Mouse (Mus musculus): Measurements from ENCODE around the gene Coro6. TPM values are rescaled to one million over a fixed set of nuclear protein-coding genes. Genes with fewer than 3 reads are reported as not detected.

Gene Coro6
- total RNA-seq, 1 experiment, result 0.80 TPM

DNA sequence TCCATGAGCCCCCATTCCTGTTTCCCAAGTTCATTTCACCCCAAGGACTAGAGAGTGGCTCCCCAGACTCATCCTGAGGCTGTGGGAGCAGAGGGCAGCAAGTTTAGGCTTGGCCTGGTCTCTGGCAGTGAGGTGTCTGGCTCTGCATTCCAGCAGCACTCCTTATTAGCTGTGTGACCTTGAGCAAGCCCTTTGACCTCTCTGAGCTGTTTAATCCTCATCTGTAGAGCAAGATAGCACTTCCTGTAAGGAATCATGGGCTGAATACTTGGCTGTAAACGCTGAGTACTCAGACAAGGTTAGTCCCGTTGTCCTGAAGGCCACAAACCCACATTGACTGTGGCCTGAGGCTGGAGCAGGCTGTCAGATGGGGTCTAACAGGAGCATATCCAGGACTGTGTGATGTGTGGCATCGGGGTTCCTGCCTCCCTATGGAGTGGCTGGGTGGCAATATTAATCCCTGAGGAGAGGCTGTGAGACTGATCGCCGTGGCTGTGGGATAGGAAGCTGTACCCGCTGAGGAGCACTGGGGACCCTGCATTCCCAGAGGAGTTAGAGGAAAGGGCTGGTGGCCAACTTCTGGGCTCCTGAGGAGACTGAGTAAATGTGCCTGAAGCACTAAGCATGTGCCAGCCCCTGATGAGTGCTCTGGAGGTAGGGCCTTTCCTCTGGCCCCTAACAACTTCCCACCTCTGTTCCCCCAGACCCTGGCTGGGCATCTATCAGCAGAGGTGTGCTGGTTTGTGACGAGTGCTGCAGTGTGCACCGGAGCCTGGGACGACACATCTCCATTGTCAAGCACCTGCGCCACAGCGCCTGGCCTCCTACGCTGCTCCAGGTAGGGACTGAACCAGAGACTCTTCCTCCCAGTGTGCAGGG lies 36.3 kb downstream of the Coro6 start:
- TF ChIP-seq ZC3H11A (IDR thresholded peaks at IDR 0.05; ENCODE audit: borderline replicate concordance, low read depth, low read length) (no peak), HCFC1 (IDR thresholded peaks at IDR 0.05; ENCODE audit: borderline replicate concordance, insufficient read depth, low read length) (no peak)
- peaks cover 35% of the 10 kb centered on the region for H3K36me3 ChIP-seq (ENCODE audit: control insufficient read depth, insufficient read depth, low read length, poor library complexity, severe bottlenecking)
- DNase-seq (ENCODE audit: low read depth, low spot score), result no peak
- H3K9ac ChIP-seq (ENCODE audit: insufficient read depth, low read depth, low read length, poor library complexity, severe bottlenecking), result peak overlapping the region; percentile 51; the same call in 1 of the 2 replicates
- no peaks in the 10 kb centered on the region for H3K9me3 ChIP-seq (ENCODE audit: control insufficient read depth, insufficient read depth, low read depth, low read length)
- peak overlapping the region; percentile 6 to 19; a peak in 3 of 4 replicates for H3K4me3 ChIP-seq (ENCODE audit: insufficient read depth in 1 of 2, low read depth in 1 of 2, low read length in 2 of 2, poor library complexity in 1 of 2, severe bottlenecking in 1 of 2)
- H3K27ac ChIP-seq (ENCODE audit: insufficient read depth, low read depth, low read length, poor library complexity, severe bottlenecking), result peak overlapping the region; percentile 82
- in situ Hi-C loops (cut with MboI; ENCODE audit: low sequenced_read_pairs in 2 of 2, unreplicated experiment in 2 of 2), result no loop called here
- H3K4me1 ChIP-seq (ENCODE audit: control insufficient read depth in 2 of 2, insufficient read depth in 2 of 2, low read length in 2 of 2, poor library complexity in 1 of 2), result peaks cover 15 to 51% of the 10 kb centered on the region in 2 experiments

DNA sequence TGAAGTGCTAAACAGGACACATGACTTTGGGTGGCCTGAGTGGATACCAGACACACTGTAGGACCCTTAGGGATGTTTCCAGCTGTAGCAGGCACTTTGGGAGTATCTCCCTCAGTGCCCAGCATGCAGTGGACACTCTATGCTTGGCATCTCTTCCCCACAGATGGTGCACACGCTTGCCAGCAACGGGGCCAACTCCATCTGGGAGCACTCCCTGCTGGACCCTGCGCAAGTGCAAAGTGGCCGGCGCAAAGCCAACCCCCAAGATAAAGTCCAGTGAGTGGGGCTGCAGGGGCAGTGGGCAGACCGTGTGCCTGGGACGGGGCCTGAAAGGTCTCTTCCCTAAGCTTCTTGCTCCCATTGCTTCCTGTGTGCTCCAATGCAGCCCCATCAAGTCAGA lies 37.1 kb downstream of the Coro6 start:
- in situ Hi-C loops (cut with MboI; ENCODE audit: low sequenced_read_pairs in 2 of 2, unreplicated experiment in 2 of 2), result no loop called here
- peaks cover 13 to 55% of the 10 kb centered on the region in 2 experiments for H3K4me1 ChIP-seq (ENCODE audit: control insufficient read depth in 2 of 2, insufficient read depth in 2 of 2, low read length in 2 of 2, poor library complexity in 1 of 2)
- H3K9me3 ChIP-seq (ENCODE audit: control insufficient read depth, insufficient read depth, low read depth, low read length), result no peaks in the 10 kb centered on the region
- no peak for DNase-seq (ENCODE audit: low read depth, low spot score)
- H3K9ac ChIP-seq (ENCODE audit: insufficient read depth, low read depth, low read length, poor library complexity, severe bottlenecking), result no peak overlapping the region
- H3K27ac ChIP-seq (ENCODE audit: insufficient read depth, low read depth, low read length, poor library complexity, severe bottlenecking), result no peak overlapping the region
- peaks cover 42% of the 10 kb centered on the region for H3K36me3 ChIP-seq (ENCODE audit: control insufficient read depth, insufficient read depth, low read length, poor library complexity, severe bottlenecking)
- no peak overlapping the region for H3K4me3 ChIP-seq (ENCODE audit: insufficient read depth in 1 of 2, low read depth in 1 of 2, low read length in 2 of 2, poor library complexity in 1 of 2, severe bottlenecking in 1 of 2)
- TF ChIP-seq CHD2 (IDR thresholded peaks at IDR 0.05; ENCODE audit: low read depth, low read length) (no peak), MAFK (IDR thresholded peaks at IDR 0.05; ENCODE audit: insufficient read depth, low read depth, low read length) (no peak), ZNF384 (IDR thresholded peaks at IDR 0.05; ENCODE audit: low read depth, low read length) (no peak), ZC3H11A (IDR thresholded peaks at IDR 0.05; ENCODE audit: borderline replicate concordance, low read depth, low read length) (no peak), HCFC1 (IDR thresholded peaks at IDR 0.05; ENCODE audit: borderline replicate concordance, insufficient read depth, low read length) (no peak)

DNA sequence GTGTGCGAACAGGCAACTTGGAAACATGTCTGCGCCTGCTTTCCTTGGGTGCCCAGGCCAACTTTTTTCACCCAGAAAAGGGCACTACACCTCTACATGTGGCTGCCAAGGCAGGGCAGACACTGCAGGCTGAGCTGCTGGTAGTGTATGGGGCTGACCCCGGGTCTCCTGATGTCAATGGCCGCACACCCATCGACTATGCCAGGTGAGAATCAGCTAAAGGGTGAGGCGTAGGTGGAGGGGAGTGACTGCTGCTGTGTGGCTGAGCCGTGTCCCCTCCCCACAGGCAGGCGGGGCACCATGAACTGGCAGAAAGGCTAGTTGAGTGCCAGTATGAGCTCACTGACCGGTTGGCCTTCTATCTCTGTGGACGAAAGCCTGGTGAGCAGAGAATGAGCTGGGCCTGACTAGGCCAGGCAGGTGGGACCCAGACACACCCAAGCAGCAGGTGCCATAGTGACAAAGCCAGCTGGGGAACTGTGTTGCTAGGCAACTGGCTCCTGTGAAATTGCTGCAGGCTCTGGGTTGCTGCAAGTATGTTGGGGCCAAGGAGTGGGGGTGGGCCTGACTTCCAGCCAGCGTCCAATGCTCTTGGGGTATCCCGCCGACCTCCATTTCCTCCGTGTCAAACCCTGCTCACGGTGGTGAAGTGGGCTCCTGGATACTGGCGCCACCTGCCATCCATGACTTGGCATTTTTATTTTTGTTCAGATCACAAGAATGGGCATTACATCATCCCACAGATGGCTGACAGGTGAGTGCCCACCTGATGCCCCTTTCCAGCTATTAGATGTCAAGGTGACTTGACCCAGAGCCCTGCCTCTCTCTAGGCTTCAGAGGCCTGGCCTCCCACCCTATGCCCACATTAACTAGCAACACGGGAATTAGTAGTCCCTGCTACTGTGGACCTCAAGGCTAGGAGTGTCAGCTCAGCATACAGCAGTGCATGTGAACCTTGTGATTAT lies 38.4 kb downstream of the Coro6 start:
- TF ChIP-seq ZNF384 (IDR thresholded peaks at IDR 0.05; ENCODE audit: low read depth, low read length), result no peak
- no peak for TF ChIP-seq HCFC1 (IDR thresholded peaks at IDR 0.05; ENCODE audit: borderline replicate concordance, insufficient read depth, low read length)
- TF ChIP-seq CHD2 (IDR thresholded peaks at IDR 0.05; ENCODE audit: low read depth, low read length), result no peak
- TF ChIP-seq ZC3H11A (IDR thresholded peaks at IDR 0.05; ENCODE audit: borderline replicate concordance, low read depth, low read length), result no peak
- no peak for TF ChIP-seq MAFK (IDR thresholded peaks at IDR 0.05; ENCODE audit: insufficient read depth, low read depth, low read length)
- no peak for DNase-seq (ENCODE audit: low read depth, low spot score)
- Histone ChIP-seq H3K9ac (ENCODE audit: insufficient read depth, low read depth, low read length, poor library complexity, severe bottlenecking) (no peak overlapping the region), H3K27ac (ENCODE audit: insufficient read depth, low read depth, low read length, poor library complexity, severe bottlenecking) (peak overlapping the region; percentile 32), H3K36me3 (ENCODE audit: control insufficient read depth, insufficient read depth, low read length, poor library complexity, severe bottlenecking) (peaks cover 55% of the 10 kb centered on the region), H3K9me3 (ENCODE audit: control insufficient read depth, insufficient read depth, low read depth, low read length) (no peaks in the 10 kb centered on the region), H3K4me1 (ENCODE audit: control insufficient read depth in 2 of 2, insufficient read depth in 2 of 2, low read length in 2 of 2, poor library complexity in 1 of 2) (peaks cover 8 to 46% of the 10 kb centered on the region in 2 experiments; a peak in 3 of 4 replicates), H3K4me3 (ENCODE audit: insufficient read depth in 1 of 2, low read depth in 1 of 2, low read length in 2 of 2, poor library complexity in 1 of 2, severe bottlenecking in 1 of 2) (no peak overlapping the region)
- in situ Hi-C loops (cut with MboI; ENCODE audit: low sequenced_read_pairs in 2 of 2, unreplicated experiment in 2 of 2), result no loop called here

GRCm38 (mm10) chr11:77501392-77501791 lies 39.2 kb downstream of the Coro6 start:
- H3K4me1 ChIP-seq (ENCODE audit: control insufficient read depth in 2 of 2, insufficient read depth in 2 of 2, low read length in 2 of 2, poor library complexity in 1 of 2), result peaks cover 5 to 44% of the 10 kb centered on the region in 2 experiments; a peak in 3 of 4 replicates
- peaks cover 63% of the 10 kb centered on the region for H3K36me3 ChIP-seq (ENCODE audit: control insufficient read depth, insufficient read depth, low read length, poor library complexity, severe bottlenecking)
- H3K9ac ChIP-seq (ENCODE audit: insufficient read depth, low read depth, low read length, poor library complexity, severe bottlenecking), result no peak overlapping the region
- no peak overlapping the region for H3K4me3 ChIP-seq (ENCODE audit: insufficient read depth in 1 of 2, low read depth in 1 of 2, low read length in 2 of 2, poor library complexity in 1 of 2, severe bottlenecking in 1 of 2)
- H3K9me3 ChIP-seq (ENCODE audit: control insufficient read depth, insufficient read depth, low read depth, low read length), result no peaks in the 10 kb centered on the region
- in situ Hi-C loops (cut with MboI; ENCODE audit: low sequenced_read_pairs in 2 of 2, unreplicated experiment in 2 of 2), result no loop called here
- no peak for TF ChIP-seq HCFC1 (IDR thresholded peaks at IDR 0.05; ENCODE audit: borderline replicate concordance, insufficient read depth, low read length)
- TF ChIP-seq CHD2 (IDR thresholded peaks at IDR 0.05; ENCODE audit: low read depth, low read length), result no peak
- TF ChIP-seq MAFK (IDR thresholded peaks at IDR 0.05; ENCODE audit: insufficient read depth, low read depth, low read length), result no peak
- TF ChIP-seq ZC3H11A (IDR thresholded peaks at IDR 0.05; ENCODE audit: borderline replicate concordance, low read depth, low read length), result no peak
- TF ChIP-seq ZNF384 (IDR thresholded peaks at IDR 0.05; ENCODE audit: low read depth, low read length), result no peak
- peak overlapping the region; percentile 32; the same call in 1 of the 2 replicates for H3K27ac ChIP-seq (ENCODE audit: insufficient read depth, low read depth, low read length, poor library complexity, severe bottlenecking)
- DNase-seq (ENCODE audit: low read depth, low spot score), result no peak

Data from ES-E14 (cell line).